Mouse (Mus musculus) G1E (cell line): ENCODE measurements around the gene Phf23. TPM values are rescaled to one million over a fixed set of nuclear protein-coding genes. Genes with fewer than 3 reads are reported as not detected.
A peak's percentile ranks its signal among the peaks of the same experiment; 100 is the strongest.
"Not testable (repeated sequence)": the region's sequence is repeated elsewhere in the genome, so short reads cannot be mapped to it uniquely, and the experiment has no call there.

ENCODE experiments used
- ATAC-seq: 2 replicates; pipeline ENCODE4 v1.8.0; 2016; ENCODE audit warnings: mild to moderate bottlenecking; ENCODE audit not compliant: insufficient number of reproducible peaks, poor library complexity, low FRiP score, severe bottlenecking; ENCODE audit errors: extremely low read depth
- DNase-seq: peaks from one replicate; pipeline ENCODE4 v3.0.0; 2012; ENCODE audit warnings: low spot score
- H3K27me3 ChIP-seq: 2 replicates; pipeline ENCODE4 v1.6.1; 2012; ENCODE audit warnings: mild to moderate bottlenecking, low read length, inconsistent platforms; ENCODE audit not compliant: insufficient read depth
- H3K36me3 ChIP-seq: replicated peaks from 2 replicates; pipeline ENCODE3; 2012; ENCODE audit warnings: mild to moderate bottlenecking, inconsistent platforms
- H3K4me1 ChIP-seq: 2 replicates; pipeline ENCODE4 v1.6.1; 2012; ENCODE audit warnings: low read depth, low read length, inconsistent platforms, mixed read lengths; ENCODE audit not compliant: insufficient read depth
- H3K4me3 ChIP-seq: 2 replicates; pipeline ENCODE4 v1.5.1; 2012; ENCODE audit warnings: low read depth, mild to moderate bottlenecking, inconsistent platforms, low read length, moderate library complexity, mixed read lengths
- H3K9me3 ChIP-seq: replicated peaks from 2 replicates; pipeline ENCODE4 v1.6.1; 2012; ENCODE audit warnings: inconsistent platforms
- CTCF ChIP-seq: IDR thresholded peaks from 2 replicates; pipeline ENCODE4 v1.5.1; 2012; ENCODE audit warnings: low read depth, low read length, inconsistent platforms, mixed read lengths
- GATA1 ChIP-seq: IDR thresholded peaks from 2 replicates; pipeline ENCODE4 v1.6.1; 2012; ENCODE audit warnings: borderline replicate concordance, low read length, inconsistent platforms, mixed read lengths
- GATA2 ChIP-seq: IDR thresholded peaks from 2 replicates; pipeline ENCODE4 v1.6.1; 2012; ENCODE audit warnings: low read depth, low read length, inconsistent platforms, borderline replicate concordance
- POLR2AphosphoS5 ChIP-seq: IDR thresholded peaks from 2 replicates; pipeline ENCODE4 v1.6.1; 2012; ENCODE audit warnings: low read depth, low read length, inconsistent platforms; ENCODE audit not compliant: insufficient replicate concordance
- TAL1 ChIP-seq: conservative IDR thresholded peaks from 2 replicates; pipeline ENCODE4 v1.6.1; 2012; ENCODE audit warnings: low read depth, low read length, inconsistent platforms, mixed read lengths
- polyA plus RNA-seq: library from polyadenylated mRNA; stranded (reverse); fragments of >175 nt; gene quantifications from 2 replicates; pipeline ENCODE4 v1.2.3, GENCODE M21; 2012
- total RNA-seq, 2 experiments: library from RNA; stranded (forward) in 1 of 2; stranded (reverse) in 1 of 2; fragments of 200-1000 nt in 1 of 2; fragments of >200 nt in 1 of 2; fragmentation: Nextera tagmentation in 1 of 2; gene quantifications; 2 replicates each; pipeline ENCODE4 v1.2.3; 2014 to 2017

Gene Phf23
- total and polyA plus RNA-seq, 3 experiments: 56.4 to 92.1 (median 84.4) TPM

- H3K9me3 ChIP-seq: no peaks in the 10 kb centered on the region
- TF ChIP-seq GATA1 (no peak), GATA2 (no peak), POLR2AphosphoS5 (no peak), CTCF (no peak), TAL1 (no peak)
- no peaks in the 10 kb centered on the region for H3K27me3 ChIP-seq
- no peak for ATAC-seq
- DNase-seq: no peak
- no peak overlapping the region for H3K4me3 ChIP-seq
- H3K36me3 ChIP-seq: peaks cover 61% of the 10 kb centered on the region
- H3K4me1 ChIP-seq: peaks cover 38% of the 10 kb centered on the region
Measured at GRCm38 (mm10) chr11:70013408-70013807, 17.8 kb downstream of the Phf23 start.

- DNase-seq (no peak), ATAC-seq (no peak)
- H3K9me3 ChIP-seq: no peaks in the 10 kb centered on the region
- TF ChIP-seq GATA2 (no peak), CTCF (no peak), TAL1 (no peak), GATA1 (no peak), POLR2AphosphoS5 (no peak)
- no peaks in the 10 kb centered on the region for H3K27me3 ChIP-seq
- peaks cover 55% of the 10 kb centered on the region for H3K36me3 ChIP-seq
- no peak overlapping the region for H3K4me3 ChIP-seq
- H3K4me1 ChIP-seq: peaks cover 44% of the 10 kb centered on the region
Measured at GRCm38 (mm10) chr11:70014051-70014450, 18.5 kb downstream of the Phf23 start.

DNA sequence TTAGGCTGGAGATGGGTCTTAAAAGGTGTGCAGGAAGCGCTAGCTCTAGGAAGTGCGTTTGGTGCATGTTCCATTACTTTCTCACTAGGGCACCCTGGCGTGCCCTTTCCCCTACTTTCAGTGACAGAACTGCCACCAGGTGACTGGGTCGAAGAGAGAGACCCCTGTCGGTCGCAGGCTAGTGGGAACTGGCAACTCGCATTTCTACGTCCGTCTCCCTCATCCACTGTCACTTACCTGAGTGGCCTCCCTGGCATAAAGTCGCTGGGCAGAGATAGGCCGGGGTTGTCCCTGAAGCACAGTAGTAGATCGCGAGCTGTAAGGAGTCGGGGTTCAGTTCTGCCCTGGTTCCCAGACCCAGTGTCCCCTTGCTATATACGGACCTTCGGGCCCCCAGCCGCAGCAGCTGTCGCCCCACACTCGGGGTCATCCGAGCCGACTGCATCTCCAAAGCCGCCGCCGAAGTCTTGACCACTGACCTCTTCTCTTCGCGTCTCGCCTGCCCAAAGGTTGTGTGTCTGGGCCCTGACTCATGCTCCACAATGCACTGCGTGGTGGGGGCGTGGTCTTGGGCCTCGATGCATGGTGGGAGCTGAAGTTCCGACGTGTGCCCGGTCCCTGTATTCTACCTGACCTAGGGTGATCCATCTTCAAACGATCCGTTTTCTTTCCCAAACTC lies 19.4 kb downstream of the Phf23 start, which contains the start of gene Acadvl:
TSS of gene Acadvl (minus strand) at position 532 of the 679 bp plus-strand sequence.
- H3K9me3 ChIP-seq: no peaks in the 10 kb centered on the region
- no peak for TF ChIP-seq GATA1
- no peak for TF ChIP-seq CTCF
- no peak for TF ChIP-seq POLR2AphosphoS5
- no peak for TF ChIP-seq TAL1
- no peak for TF ChIP-seq GATA2
- H3K36me3 ChIP-seq: peaks cover 45% of the 10 kb centered on the region
- ATAC-seq (peak; percentile 69), DNase-seq (peak; percentile 73)
- peaks cover 52% of the 10 kb centered on the region for H3K4me1 ChIP-seq
- H3K4me3 ChIP-seq: peak within 1 kb of the TSS; percentile 79
- H3K27me3 ChIP-seq: no peaks in the 10 kb centered on the region

- Histone ChIP-seq H3K9me3 (no peaks in the 10 kb centered on the region), H3K4me1 (peaks cover 58% of the 10 kb centered on the region), H3K36me3 (peaks cover 38% of the 10 kb centered on the region), H3K4me3 (no peak overlapping the region; the same call in 1 of the 2 replicates), H3K27me3 (no peaks in the 10 kb centered on the region)
- ATAC-seq: no peak
- TF ChIP-seq CTCF (no peak), GATA1 (no peak), TAL1 (no peak), POLR2AphosphoS5 (no peak), GATA2 (no peak)
- DNase-seq: no peak
Measured at GRCm38 (mm10) chr11:70015677-70016076, 20.1 kb downstream of the Phf23 start.

- H3K9me3 ChIP-seq, ATAC-seq, H3K27me3 ChIP-seq, H3K4me3 ChIP-seq, DNase-seq: not testable (repeated sequence)
- H3K4me1 ChIP-seq: peaks cover 63% of the 10 kb centered on the region
- H3K36me3 ChIP-seq: peaks cover 33% of the 10 kb centered on the region
Measured at GRCm38 (mm10) chr11:70016177-70016576, 20.6 kb downstream of the Phf23 start.

DNA sequence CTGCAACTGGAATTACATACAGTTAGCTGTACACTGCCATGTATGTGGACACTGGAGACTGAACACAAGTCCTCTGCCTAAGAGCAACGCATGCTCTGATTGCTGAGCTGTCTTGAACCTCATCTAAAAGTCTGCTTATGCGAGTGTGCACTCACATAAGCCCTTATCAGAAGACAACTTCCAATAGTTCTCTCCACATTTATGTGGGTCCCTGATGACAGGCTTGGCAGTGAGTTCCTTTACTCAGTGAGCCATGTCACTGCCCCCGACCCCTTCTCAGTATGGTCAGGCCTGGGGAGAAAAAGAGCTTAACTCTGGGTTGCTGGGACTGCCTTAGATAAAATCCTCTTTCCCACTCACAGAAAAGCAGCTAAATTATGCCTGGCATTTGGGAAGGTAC lies 21.1 kb downstream of the Phf23 start, which contains the start of gene Dlg4:
TSS of gene Dlg4 (plus strand) at position 274 of the 400 bp plus-strand sequence.
- DNase-seq (no peak), ATAC-seq (no peak)
- no peak for TF ChIP-seq GATA1
- TF ChIP-seq TAL1: no peak
- TF ChIP-seq POLR2AphosphoS5: no peak
- TF ChIP-seq GATA2: no peak
- TF ChIP-seq CTCF: no peak
- Histone ChIP-seq H3K27me3 (peaks cover 3% of the 10 kb centered on the region; the same call in 1 of the 2 replicates), H3K9me3 (no peaks in the 10 kb centered on the region), H3K4me1 (peaks cover 68% of the 10 kb centered on the region), H3K4me3 (no peak within 1 kb of the TSS), H3K36me3 (peaks cover 28% of the 10 kb centered on the region)

- Histone ChIP-seq H3K27me3 (peaks cover 5% of the 10 kb centered on the region; the same call in 1 of the 2 replicates), H3K4me3 (no peak overlapping the region), H3K36me3 (peaks cover 22% of the 10 kb centered on the region), H3K4me1 (peaks cover 70% of the 10 kb centered on the region), H3K9me3 (no peaks in the 10 kb centered on the region)
- TF ChIP-seq POLR2AphosphoS5 (no peak), GATA1 (no peak), GATA2 (no peak), CTCF (no peak), TAL1 (no peak)
- ATAC-seq (no peak), DNase-seq (no peak)
Measured at GRCm38 (mm10) chr11:70017199-70017767, 21.7 kb downstream of the Phf23 start.
